Mouse (Mus musculus) megakaryocyte progenitor cell, adult 5-6 weeks (primary cell): ENCODE data around the gene Sri. TPM values are rescaled to one million over a fixed set of nuclear protein-coding genes. Genes with fewer than 3 reads are reported as not detected.

ENCODE experiments used
- ATAC-seq: replicated peaks from 2 replicates; pipeline ENCODE4 v1.8.0; 2016; ENCODE audit warnings: mild to moderate bottlenecking, moderate TSS enrichment, inconsistent platforms; ENCODE audit not compliant: poor library complexity
- total RNA-seq, 2 experiments: library from RNA; stranded (forward) in 1 of 2; stranded (reverse) in 1 of 2; fragments of 157-497, 149-512 nt in 1 of 2; fragments of 200-1000 nt in 1 of 2; gene quantifications; 2 replicates each; pipeline versions ENCODE4 v1.2.3 to v1.2.4; 2015 to 2017

The Sri gene
- total RNA-seq, 2 experiments from 2014 or later, result 101 to 197 TPM

DNA sequence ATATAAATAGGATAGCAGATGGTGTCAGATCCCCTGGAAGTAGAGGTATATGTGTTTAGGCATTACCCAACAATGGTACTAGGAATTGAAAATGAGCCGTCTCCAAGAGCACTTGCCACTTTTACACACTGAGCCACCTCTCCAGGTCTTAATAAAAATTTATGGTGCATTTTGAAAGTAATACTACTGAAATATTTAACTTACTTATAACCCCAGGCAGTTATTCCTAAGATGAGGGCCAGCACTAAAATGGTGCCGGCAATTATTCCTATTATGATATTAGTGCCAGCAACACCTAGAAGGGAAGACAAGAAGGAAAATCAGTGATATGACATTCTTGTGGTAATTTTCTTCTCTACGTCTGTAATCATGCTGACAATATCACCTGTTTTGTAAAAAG is 65.8 kb downstream of the Sri start:
- no peak for ATAC-seq

DNA sequence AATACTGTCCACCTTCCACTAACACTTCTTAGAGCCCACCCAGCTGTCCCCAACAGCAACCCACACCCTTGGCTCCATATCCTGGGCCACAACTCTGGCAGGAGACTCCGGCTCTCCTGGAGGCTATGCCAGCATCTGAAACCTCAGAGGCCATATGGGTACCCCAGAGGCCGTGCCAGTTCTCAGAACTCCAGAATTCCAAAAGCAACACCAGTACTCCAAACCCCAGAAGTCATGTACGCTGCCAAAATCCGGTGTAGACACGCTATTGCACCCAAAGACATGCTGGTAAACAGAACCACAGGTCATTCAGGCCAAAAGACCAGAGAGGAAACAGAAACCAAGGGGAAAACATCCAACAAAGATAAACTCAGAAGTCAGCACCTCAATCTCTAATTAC is 66.4 kb downstream of the Sri start:
- no peak for ATAC-seq

DNA sequence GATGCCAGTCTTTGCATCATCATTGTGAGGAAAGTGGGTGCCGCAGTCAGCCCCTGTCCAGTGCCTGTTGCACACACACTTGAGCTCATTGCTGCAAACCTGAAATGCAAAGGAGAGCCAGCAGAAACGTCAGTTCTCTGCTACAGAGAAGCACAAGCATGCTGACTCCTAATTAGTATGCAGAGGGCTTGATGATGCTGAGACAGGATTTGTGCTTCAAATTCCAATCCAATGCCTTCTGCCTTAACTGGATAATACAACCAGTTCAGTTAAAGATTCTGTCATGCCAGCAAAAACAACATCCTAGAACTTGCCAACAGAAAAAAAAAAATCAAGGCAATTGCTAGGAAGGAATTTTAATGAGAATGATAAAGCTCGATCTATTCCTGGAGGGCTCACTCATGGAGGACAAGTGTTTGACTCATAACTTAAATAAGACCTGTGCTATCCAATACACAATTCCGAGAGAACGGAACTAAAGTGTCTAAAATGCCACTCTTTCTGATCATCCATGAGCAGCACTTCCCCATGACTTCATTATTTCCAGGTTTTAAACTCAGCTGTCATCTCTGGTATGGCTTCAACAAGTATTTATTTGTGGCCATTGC is 70.8 kb downstream of the Sri start:
- no peak for ATAC-seq

Other genes starting within 250 kb of the Sri start
- gene Steap4, start 85.6 kb upstream of the Sri start, total RNA-seq (2015), result 0.12 TPM in 1 of 2 replicates, not detected in the other
- gene Steap4, start 85.6 kb upstream of the Sri start, total RNA-seq (2017), result not detected in 2 replicates